Mouse (Mus musculus): ENCODE measurements around the gene Lrrc7. TPM values are rescaled to one million over a fixed set of nuclear protein-coding genes. Genes with fewer than 3 reads are reported as not detected.

Gene Lrrc7
- polyA plus RNA-seq (2014; fragmentation: Illumina TruSeq; extraction: RNeasy Lipid Tissue Mini Kit (QIAGEN cat#74804)), result 0.66 TPM

DNA sequence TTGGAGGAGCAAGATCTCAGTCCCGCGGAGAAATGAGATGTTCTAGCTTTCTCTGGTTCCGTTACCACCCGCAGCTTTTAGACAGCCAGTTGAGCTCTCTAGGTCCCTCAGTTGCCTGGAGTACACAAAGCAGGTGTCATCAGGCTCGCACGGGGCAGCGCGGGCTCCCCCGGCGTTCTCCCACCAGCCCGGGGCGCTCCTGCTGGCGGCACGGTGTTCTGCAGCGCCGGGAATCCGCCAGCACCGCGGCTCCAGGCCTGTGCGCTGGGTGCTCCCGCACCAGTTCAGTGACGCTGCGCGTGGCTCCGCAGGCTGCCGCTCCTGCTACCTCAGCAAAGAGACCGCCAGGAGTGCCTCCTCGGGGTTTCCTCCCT, at the start of gene Lrrc7:
Lrrc7 (minus strand) TSS at position 235 of the 374 bp plus-strand sequence.

GRCm38 (mm10) chr3:158036329-158036988, 525.6 kb downstream of the Lrrc7 start, which contains the start of the genes Srsf11 and Lrrc40:
Gene Srsf11, minus strand, starts transcription at chr3:158036639.
Gene Lrrc40, plus strand, starts transcription at chr3:158036662.

Measured in ovary, adult 10 weeks (tissue).